Mouse (Mus musculus): ENCODE data around the gene Grhl1.

Gene Grhl1

DNA sequence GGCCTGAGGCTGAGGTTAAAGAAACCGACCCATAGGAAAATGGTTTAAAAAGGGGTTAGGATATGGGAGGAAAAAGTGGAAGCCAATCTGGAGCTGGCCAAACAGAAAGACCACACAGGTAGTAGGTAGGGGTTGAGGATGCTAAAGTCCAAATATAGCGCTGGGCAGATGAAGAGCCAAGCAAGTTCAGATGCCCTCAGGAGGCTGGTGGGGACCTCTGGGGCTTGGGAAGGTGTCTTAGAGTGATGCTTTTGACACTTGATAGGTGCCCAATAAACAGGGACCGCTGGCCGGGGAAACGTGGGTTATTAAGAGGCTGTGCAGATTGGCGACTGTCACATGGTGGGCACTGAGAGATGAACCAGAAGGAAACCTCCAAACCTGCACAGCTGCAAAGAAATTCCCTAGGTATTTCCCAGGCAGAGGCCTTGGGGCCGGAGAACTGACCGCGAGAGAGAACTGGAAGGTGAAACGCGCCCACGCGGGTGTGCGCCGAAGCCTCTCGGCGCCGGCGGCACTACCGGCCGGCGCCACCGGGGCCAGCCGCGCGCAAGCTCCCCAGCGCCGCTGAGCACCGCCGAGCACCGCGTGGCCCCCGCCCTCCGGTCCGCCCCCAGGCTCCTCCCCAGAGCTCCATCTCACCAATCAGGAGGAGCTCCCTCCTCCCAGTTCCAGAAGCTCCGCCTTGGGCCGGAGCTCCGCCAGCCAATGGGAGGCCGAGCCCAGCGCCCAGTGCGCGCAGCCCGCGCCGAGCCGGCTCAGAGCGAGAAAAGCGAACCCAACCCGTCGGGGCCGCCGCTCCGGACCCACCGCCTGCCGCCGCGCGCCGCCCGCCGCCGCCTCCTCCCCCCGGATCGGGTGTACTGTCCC is at the start of gene Grhl1:
Gene Grhl1 (plus strand): TSS at position 761 of the 870 bp plus-strand sequence.
- peak; percentile 83 for DNase-seq (ENCODE audit: extremely low read depth, insufficient read length, low spot score)

GRCm38 (mm10) chr12:24525065-24525464 is 47.0 kb upstream of the Grhl1 start:
- peak; percentile 64 for DNase-seq (ENCODE audit: extremely low read depth, insufficient read length, low spot score)

- no peak for DNase-seq (ENCODE audit: extremely low read depth, insufficient read length, low spot score)
Measured at GRCm38 (mm10) chr12:24536390-24536789, 35.7 kb upstream of the Grhl1 start.

- DNase-seq (ENCODE audit: extremely low read depth, insufficient read length, low spot score) = no peak
Measured at GRCm38 (mm10) chr12:24537201-24537600, 34.9 kb upstream of the Grhl1 start.

DNA sequence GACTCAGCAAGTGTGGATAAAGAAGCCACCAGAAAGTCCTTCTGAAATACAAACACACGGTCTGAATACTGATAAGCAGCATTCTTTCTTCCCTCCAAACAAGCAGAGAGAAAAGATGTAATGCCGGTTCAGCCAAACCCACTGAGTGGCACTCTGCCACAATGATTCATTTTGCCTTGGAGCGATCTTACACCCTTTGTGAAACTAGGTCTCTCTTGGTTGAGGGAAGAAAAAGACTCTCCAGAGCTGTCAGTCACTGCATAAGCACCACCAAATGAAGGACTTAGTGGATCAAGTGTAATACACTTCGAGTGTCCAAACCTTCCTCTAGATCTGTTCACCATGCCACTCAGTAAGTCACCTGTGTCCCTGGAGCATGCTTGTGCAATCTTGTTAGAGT is 34.1 kb upstream of the Grhl1 start:
- DNase-seq (ENCODE audit: extremely low read depth, insufficient read length, low spot score) = peak; percentile 43

DNA sequence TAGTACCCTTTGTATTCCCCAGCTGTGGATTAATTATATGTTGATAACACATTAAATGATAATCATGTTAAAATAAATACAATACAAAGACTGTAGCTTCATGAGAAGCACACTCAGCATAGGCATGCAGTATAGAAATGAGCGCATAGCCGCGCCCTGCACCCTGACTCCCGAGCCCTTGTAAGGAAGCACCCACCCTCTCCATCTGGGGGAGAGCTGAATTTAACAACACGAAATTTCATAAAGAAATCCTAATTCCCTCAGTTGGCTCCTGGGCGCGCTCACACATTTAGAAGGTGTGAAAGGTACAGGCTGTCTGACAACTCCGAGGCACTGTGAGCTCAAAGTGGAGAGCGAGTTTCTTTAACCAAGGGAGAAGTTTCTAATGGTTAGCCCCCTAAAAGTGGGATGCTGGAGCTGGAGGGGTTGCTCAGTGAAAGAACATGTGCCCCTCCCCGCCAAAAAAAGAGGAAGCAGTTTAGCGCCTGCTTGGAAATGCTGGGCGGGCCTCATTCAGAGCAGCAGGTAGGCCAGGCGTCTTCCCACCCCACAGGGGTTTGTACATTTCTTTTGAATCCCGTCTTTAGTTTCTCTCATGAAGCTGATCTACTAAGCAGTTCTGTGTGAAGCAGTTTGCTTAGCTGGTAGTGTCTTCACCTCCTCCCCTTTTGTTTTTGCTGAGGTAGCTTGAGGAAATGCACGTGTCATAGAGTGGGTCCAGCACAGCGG is 30.5 kb upstream of the Grhl1 start:
- DNase-seq (ENCODE audit: extremely low read depth, insufficient read length, low spot score) = no peak

DNA sequence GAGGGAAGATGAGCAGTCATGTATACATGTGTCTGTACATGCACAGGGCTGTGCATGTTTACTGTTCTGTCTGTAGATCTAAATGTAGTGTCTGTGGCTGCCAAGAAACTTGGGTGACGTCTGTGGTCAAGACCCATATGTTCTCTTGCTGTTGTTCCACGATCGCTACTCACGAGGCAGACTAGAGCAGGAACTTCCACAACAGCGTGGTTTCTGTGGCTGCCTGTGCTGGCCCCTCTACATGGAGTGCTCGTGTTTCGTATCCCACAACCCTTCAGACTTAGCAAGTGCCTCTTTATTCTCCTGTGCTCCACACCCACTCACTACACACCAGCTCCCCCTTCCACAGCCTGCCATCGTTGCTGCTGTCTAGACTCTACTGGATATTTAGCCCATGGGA is 24.4 kb upstream of the Grhl1 start:
- DNase-seq (ENCODE audit: extremely low read depth, insufficient read length, low spot score) = no peak

DNA sequence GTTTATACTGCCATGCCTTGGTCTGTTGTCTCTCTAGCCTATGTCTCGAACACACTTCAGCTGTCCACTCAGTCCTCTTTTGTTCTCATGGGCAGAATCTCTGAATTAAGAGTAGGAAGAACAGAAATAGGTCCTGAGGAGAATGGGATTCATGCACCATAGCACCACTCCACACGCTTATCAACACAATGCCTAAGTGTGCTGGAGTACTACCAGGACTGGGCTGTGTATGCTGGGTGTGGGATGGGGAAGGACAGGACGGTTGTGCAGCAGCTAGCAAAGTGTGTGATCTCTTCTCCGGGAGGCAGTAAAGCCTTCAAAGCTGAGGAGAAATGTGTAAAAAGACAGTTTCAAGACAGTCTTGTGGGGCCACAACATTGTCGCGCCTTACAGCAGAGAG is 23.2 kb upstream of the Grhl1 start:
- no peak for DNase-seq (ENCODE audit: extremely low read depth, insufficient read length, low spot score)

DNA sequence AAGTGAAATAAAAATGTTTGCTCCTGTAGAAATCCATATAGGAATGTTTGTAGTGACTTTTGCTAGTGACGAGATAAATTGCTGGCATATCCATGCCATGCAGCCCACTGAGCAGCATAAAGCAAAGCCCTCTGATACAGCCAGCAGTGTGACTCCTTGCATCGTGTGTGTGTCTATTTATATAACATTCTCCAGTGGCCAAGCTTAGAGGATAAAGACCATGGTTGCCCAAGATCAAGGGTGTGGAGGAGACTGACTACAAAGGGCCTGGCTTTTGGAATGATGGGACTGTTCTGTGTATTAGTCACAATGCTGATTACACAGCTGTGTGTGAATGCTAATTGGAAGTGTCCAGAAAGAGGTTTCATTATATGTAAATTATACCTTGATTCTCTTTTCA is 19.6 kb upstream of the Grhl1 start:
- DNase-seq (ENCODE audit: extremely low read depth, insufficient read length, low spot score) = no peak

GRCm38 (mm10) chr12:24555976-24556375 is 16.1 kb upstream of the Grhl1 start:
- DNase-seq (ENCODE audit: extremely low read depth, insufficient read length, low spot score) = no peak

DNA sequence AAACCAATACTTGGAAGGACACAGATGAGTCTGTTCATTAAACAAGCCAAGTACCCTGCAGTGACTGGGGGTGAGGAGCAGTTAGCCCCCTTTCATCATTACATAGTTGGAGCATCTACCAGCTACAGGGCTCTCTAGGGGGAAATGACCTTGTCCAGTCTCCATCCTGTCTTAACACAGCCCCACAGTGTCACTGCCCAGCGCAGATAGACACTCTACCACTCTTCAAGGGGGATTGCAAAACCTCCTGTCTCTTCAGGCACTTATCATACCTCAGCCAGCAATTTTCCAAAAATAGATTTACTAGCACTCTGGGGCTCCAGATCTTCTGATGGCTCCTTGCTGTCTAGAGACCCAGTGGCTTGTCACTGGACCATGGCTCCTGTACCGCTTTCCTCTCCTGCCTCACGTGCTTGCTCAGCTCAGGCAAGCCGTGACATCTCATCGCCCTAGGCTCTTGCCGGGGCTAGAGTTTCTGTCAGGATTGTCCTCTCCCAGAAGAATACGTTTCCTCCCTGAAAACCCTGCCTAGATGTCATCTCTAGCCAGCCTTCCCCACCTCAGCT is 8.6 kb upstream of the Grhl1 start:
- DNase-seq (ENCODE audit: extremely low read depth, insufficient read length, low spot score) = no peak

DNA sequence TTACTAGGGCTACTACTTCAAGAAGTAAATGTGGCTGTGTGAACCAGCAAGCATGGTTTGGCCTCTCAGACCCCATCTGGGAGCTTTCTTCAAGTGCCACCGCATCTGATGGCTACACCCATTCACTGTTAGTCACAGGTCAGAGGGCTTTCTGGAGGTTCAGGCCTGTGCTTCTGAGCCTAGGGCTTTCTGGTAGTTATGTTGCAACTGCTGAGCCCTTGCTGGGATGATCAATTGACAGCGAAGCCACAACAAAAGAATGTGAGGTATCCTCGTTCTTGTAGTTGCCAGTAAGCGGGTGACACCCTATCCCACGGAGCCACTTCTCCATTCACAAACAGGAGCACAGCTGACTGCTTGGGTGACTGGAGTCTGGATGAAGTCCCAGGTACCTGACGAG is 6.8 kb upstream of the Grhl1 start:
- DNase-seq (ENCODE audit: extremely low read depth, insufficient read length, low spot score) = no peak

GRCm38 (mm10) chr12:24567606-24568005 is 4.5 kb upstream of the Grhl1 start:
- DNase-seq (ENCODE audit: extremely low read depth, insufficient read length, low spot score) = no peak

- no peak for DNase-seq (ENCODE audit: extremely low read depth, insufficient read length, low spot score)
Measured at GRCm38 (mm10) chr12:24572421-24573274, 565 bp downstream of the Grhl1 start.

- DNase-seq (ENCODE audit: extremely low read depth, insufficient read length, low spot score) = no peak
Measured at GRCm38 (mm10) chr12:24573275-24573580, 1.1 kb downstream of the Grhl1 start.

GRCm38 (mm10) chr12:24574870-24575269 is 2.8 kb downstream of the Grhl1 start:
- DNase-seq (ENCODE audit: extremely low read depth, insufficient read length, low spot score) = no peak

- no peak for DNase-seq (ENCODE audit: extremely low read depth, insufficient read length, low spot score)
Measured at GRCm38 (mm10) chr12:24580452-24580851, 8.4 kb downstream of the Grhl1 start.

- DNase-seq (ENCODE audit: extremely low read depth, insufficient read length, low spot score) = no peak
Measured at GRCm38 (mm10) chr12:24580996-24581683, 9.1 kb downstream of the Grhl1 start.

DNA sequence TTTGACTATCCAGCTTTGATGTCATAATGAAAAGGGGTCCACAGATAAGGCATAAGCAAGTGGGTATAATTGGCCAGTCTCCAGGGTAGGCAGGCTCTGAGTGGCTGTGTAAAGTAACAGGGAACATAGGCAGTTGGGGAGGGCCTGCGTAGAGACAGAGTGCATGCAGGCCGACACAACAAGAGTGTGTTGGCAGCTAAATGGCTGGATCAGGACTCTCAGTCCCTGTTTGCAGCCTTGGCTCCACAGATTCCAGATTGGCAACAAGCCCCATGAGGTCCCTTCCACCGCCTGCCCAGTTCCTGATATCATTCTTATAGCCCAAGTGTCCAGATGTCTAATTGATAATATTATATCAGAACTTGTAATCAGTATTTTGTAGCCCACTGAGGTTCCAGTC is 11.6 kb downstream of the Grhl1 start:
- DNase-seq (ENCODE audit: extremely low read depth, insufficient read length, low spot score) = no peak

DNA sequence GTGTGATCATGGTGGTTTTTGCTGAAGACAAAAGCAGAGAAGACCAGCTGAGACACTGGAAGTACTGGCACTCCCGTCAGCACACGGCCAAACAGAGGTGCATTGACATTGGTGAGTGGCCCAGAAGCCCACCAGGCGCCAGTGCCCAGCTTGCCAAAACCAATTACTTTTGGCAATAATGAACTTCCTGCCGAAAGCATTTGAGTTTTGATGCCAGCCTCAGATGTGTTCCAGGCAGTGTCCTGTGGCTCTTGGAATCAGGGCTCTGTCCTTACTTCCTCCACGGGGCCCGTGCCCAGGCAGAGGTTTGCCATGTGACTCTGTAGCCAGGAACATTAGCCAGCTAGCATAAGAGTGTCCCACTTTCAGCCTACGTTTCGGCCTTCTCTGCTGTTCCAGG is 12.8 kb downstream of the Grhl1 start:
- DNase-seq (ENCODE audit: extremely low read depth, insufficient read length, low spot score) = no peak
